Mouse (Mus musculus): ENCODE results near the gene Agbl4.

- TF ChIP-seq CTCF (IDR thresholded peaks at IDR 0.05; ENCODE audit: borderline replicate concordance, extremely low read depth, insufficient read depth, insufficient read length) (no peak), POLR2A (IDR thresholded peaks at IDR 0.05; ENCODE audit: borderline replicate concordance, extremely low read depth, insufficient read depth, insufficient read length, poor library complexity, severe bottlenecking) (no peak)
Measured at GRCm38 (mm10) chr4:111645117-111645830, 1247.8 kb downstream of the Agbl4 start.
